ENCODE assay signal across 9 mouse cellular contexts in the genomic region with DNA sequence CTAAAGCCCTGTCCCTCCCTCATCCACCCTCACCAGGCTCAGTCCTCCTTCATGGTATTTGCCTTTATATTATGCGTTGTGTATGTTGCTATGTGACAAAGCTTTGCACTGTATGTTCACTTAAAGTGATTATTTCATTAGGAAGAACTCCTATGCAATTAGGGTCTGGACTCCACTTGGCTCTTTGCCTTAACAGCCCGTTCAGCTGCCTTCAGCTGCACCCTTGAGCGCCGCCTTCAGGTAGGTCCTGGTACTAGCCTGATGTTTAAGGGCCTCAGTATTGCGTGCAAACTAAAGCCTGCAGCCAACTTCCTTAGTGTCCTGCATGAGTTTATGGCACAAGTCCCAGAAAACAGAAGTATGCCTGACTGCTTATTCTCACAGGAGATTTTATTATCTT.
DNase-seq lines count a peak whose midpoint lies in the region; ATAC-seq and TF ChIP-seq lines count a peak whose summit lies in the region.
"Had no signal": no experiment of that assay in that cellular context is flagged by ENCODE, and none has a peak within 500 bp of the region (broad histone marks: within the 10 kb centered on the region; RNA-seq: fewer than 3 reads in every experiment).

No protein-coding gene starts in this region.

- no peak overlapping the region for H3K27ac ChIP-seq in hindbrain, postnatal 0 days
- no peak overlapping the region for H3K27ac ChIP-seq in hindbrain, embryonic 16.5 days (ENCODE audit: low read depth, low read length)
- no peak overlapping the region for H3K27ac ChIP-seq in embryonic facial prominence, embryonic 10.5 days (replicated peaks)
- H3K27ac ChIP-seq: embryonic facial prominence, embryonic 15.5 days had no signal

- peak; percentile 63 for TF ChIP-seq CTCF in hindbrain, postnatal 0 days (IDR thresholded peaks at IDR 0.05; ENCODE audit: low read depth)

- H3K4me1 ChIP-seq in hindbrain, postnatal 0 days (ENCODE audit: insufficient read depth, low read length) = no peaks in the 10 kb centered on the region
- no peaks in the 10 kb centered on the region; the same call in 1 of the 2 replicates for H3K4me1 ChIP-seq in hindbrain, embryonic 16.5 days (ENCODE audit: control insufficient read depth, insufficient read depth, low read depth, low read length)
- H3K4me1 ChIP-seq in embryonic facial prominence, embryonic 10.5 days = no peaks in the 10 kb centered on the region
- H3K4me1 ChIP-seq: embryonic facial prominence, embryonic 15.5 days had no signal

- no peak overlapping the region for H3K9ac ChIP-seq in hindbrain, postnatal 0 days (replicated peaks; ENCODE audit: low read length)
- H3K9ac ChIP-seq in hindbrain, embryonic 16.5 days (ENCODE audit: low read depth, low read length) = no peak overlapping the region
- H3K9ac ChIP-seq: embryonic facial prominence, embryonic 15.5 days had no signal

- H3K4me3 ChIP-seq in hindbrain, postnatal 0 days (ENCODE audit: low read length) = no peak overlapping the region
- no peak overlapping the region for H3K4me3 ChIP-seq in hindbrain, embryonic 16.5 days (ENCODE audit: low read length)
- no peak overlapping the region for H3K4me3 ChIP-seq in embryonic facial prominence, embryonic 10.5 days
- H3K4me3 ChIP-seq: embryonic facial prominence, embryonic 15.5 days had no signal

- H3K9me3 ChIP-seq in hindbrain, postnatal 0 days (ENCODE audit: low read length) = no peaks in the 10 kb centered on the region
- H3K9me3 ChIP-seq in hindbrain, embryonic 16.5 days (ENCODE audit: control insufficient read depth, low read length) = no peaks in the 10 kb centered on the region
- no peaks in the 10 kb centered on the region for H3K9me3 ChIP-seq in embryonic facial prominence, embryonic 10.5 days
- H3K9me3 ChIP-seq: embryonic facial prominence, embryonic 15.5 days had no signal

- H3K4me2 ChIP-seq in hindbrain, postnatal 0 days (ENCODE audit: low read depth, low read length) = no peak overlapping the region
- no peak overlapping the region for H3K4me2 ChIP-seq in hindbrain, embryonic 16.5 days (ENCODE audit: low read length)
- H3K4me2 ChIP-seq: embryonic facial prominence, embryonic 15.5 days had no signal

- no peak for ATAC-seq in hindbrain, postnatal 0 days
- no peak for ATAC-seq in hindbrain, embryonic 16.5 days
- ATAC-seq in cerebellum, adult (ENCODE audit: insufficient number of reproducible peaks, low FRiP score, low TSS enrichment) = no peak

- 30% methylated on average over 5 of the region's 5 CpGs for WGBS in hindbrain, postnatal 0 days
- WGBS in hindbrain, embryonic 16.5 days = 29% methylated on average over 5 of the region's 5 CpGs
- 36% methylated on average over 5 of the region's 5 CpGs for WGBS in embryonic facial prominence, embryonic 10.5 days

- DNase-seq in hindbrain, postnatal 0 days (ENCODE audit: low spot score) = peak; percentile 42
- DNase-seq in A20 (ENCODE audit: low read depth, low spot score) (peak; percentile 62), ES-CJ7 (ENCODE audit: low read depth, low spot score) (peak; percentile 42)
- peak; percentile 46 for DNase-seq in embryonic facial prominence, embryonic 10.5 days (ENCODE audit: low spot score)
- DNase-seq in mesoderm, embryonic 11.5 days (ENCODE audit: low read depth, low spot score) = peak; percentile 34
- DNase-seq in urinary bladder, adult 18-20 months (ENCODE audit: low spot score in 2 of 2) = no peak

- no peaks in the 10 kb centered on the region for H3K36me3 ChIP-seq in hindbrain, postnatal 0 days (ENCODE audit: insufficient read depth, low read length)
- no peaks in the 10 kb centered on the region for H3K36me3 ChIP-seq in hindbrain, embryonic 16.5 days (ENCODE audit: control insufficient read depth, insufficient read depth, low read length)
- H3K36me3 ChIP-seq in embryonic facial prominence, embryonic 10.5 days (replicated peaks) = no peaks in the 10 kb centered on the region
- H3K36me3 ChIP-seq: embryonic facial prominence, embryonic 15.5 days had no signal

- no peaks in the 10 kb centered on the region for H3K27me3 ChIP-seq in hindbrain, postnatal 0 days (ENCODE audit: insufficient read depth, low read length)
- no peaks in the 10 kb centered on the region for H3K27me3 ChIP-seq in hindbrain, embryonic 16.5 days (replicated peaks; ENCODE audit: control insufficient read depth, insufficient read depth, low read length)
- H3K27me3 ChIP-seq in embryonic facial prominence, embryonic 10.5 days (replicated peaks; ENCODE audit: low read depth, poor library complexity, severe bottlenecking) = no peaks in the 10 kb centered on the region
- H3K27me3 ChIP-seq: embryonic facial prominence, embryonic 15.5 days had no signal

Comparison
In these comparisons a context has a peak if more than half of its experiments do, and no peak if none do; other contexts are left out.
1. DNase-seq: peak in hindbrain, postnatal 0 days (single experiment), A20 (single experiment), ES-CJ7 (single experiment), embryonic facial prominence, embryonic 10.5 days (single experiment) and mesoderm, embryonic 11.5 days (single experiment); none in urinary bladder, adult 18-20 months (0 of 2).